Mouse (Mus musculus): ENCODE measurements around the gene Hrct1. TPM values are rescaled to one million over a fixed set of nuclear protein-coding genes. Genes with fewer than 3 reads are reported as not detected.

Gene Hrct1
- total RNA-seq (2021) = 1 to 10 TPM; 3.3 to 3.4 TPM

GRCm38 (mm10) chr4:43726995-43727394, at the start of gene Hrct1:
Gene Hrct1 (plus strand): TSS chr4:43727188.
- peak; percentile 92 for DNase-seq (ENCODE audit: low spot score)
- intact Hi-C loops (cut with DNase I) = loop anchor here (1.0 to 5.0 kb wide), 2 partner anchors 16 to 35 kb away; no protein-coding TSS in a partner anchor

DNA sequence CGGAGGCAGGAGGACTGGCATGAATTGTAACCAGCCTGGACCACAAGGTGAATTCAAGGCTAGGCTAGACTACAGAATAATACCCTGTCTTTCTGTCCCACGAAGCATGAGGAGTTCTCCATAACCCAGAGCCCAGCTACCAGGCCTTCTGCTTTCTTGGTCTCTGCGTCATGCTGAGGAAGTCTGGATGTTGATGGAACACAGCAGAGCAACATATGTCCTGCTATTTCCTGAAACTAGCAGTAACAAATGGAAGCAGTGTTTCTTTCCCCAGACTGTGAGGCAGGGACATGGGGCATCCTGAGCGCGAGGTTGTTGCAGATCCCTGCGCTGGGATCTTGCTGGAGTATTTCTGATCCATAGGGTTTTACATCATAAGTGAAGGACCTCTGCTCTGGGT, 48.4 kb upstream of the Hrct1 start:
- no peak for DNase-seq (ENCODE audit: low spot score)
- intact Hi-C loops (cut with DNase I) = no loop called here

DNA sequence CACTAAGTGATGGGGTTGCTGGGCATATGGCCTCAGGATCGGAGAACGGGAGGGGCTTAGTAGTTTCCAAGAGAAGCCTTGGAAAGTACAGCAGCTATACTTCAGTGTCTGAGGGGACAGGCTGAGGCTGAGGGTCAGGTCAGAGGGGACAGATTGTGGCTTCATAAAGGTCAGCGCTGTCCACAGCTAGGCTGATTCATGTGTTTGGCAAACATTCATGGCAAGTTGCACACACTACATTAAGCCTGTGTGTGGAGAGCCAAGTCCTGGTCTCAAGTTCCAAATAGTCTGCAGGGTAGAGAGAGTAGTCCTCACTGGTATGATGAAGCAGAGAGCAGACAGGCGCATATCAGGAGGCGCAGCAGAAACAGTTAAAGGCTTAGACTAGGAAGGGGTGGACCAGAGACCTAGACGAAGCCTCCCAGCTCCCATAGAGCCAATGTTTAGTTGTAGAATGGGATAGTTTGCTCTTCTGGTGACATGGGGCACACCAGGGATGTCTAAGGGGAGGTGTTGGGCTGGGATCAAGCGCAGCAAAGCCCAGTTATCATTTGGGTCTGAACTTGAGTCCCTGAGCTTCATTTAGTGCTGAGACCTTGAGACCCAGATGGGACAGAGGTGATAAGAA, 47.5 kb upstream of the Hrct1 start:
- intact Hi-C loops (cut with DNase I) = no loop called here
- no peak for DNase-seq (ENCODE audit: low spot score)

- intact Hi-C loops (cut with DNase I) = no loop called here
- DNase-seq (ENCODE audit: low spot score) = no peak
These were observed 37.0 kb upstream of the Hrct1 start for GRCm38 (mm10) chr4:43690021-43690420.

DNA sequence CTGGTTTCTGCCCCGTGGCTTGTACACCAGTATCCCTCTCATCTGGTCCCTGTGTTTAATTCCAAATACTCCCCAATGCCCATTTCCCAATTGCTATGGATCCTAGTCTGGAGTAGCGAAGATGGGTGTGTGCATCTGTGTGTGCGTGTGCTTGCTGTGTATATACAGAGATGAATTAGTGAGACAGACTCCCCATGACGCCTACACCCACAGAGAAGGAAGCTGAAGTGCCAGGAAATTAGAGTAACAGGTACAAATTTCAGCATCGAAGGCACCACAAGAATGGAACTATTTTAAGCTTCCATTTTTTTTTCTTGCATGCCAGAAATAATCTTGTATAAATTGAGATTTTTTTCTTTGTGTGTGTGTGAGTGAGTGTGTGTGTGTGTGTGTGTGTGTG, 36.0 kb upstream of the Hrct1 start:
- intact Hi-C loops (cut with DNase I) = no loop called here

GRCm38 (mm10) chr4:43693806-43694241, 33.2 kb upstream of the Hrct1 start:
- peak; percentile 49 for DNase-seq (ENCODE audit: low spot score)

More for the DNA sequence above, 36.0 kb upstream of the Hrct1 start:
- no peak for DNase-seq (ENCODE audit: low spot score)

DNA sequence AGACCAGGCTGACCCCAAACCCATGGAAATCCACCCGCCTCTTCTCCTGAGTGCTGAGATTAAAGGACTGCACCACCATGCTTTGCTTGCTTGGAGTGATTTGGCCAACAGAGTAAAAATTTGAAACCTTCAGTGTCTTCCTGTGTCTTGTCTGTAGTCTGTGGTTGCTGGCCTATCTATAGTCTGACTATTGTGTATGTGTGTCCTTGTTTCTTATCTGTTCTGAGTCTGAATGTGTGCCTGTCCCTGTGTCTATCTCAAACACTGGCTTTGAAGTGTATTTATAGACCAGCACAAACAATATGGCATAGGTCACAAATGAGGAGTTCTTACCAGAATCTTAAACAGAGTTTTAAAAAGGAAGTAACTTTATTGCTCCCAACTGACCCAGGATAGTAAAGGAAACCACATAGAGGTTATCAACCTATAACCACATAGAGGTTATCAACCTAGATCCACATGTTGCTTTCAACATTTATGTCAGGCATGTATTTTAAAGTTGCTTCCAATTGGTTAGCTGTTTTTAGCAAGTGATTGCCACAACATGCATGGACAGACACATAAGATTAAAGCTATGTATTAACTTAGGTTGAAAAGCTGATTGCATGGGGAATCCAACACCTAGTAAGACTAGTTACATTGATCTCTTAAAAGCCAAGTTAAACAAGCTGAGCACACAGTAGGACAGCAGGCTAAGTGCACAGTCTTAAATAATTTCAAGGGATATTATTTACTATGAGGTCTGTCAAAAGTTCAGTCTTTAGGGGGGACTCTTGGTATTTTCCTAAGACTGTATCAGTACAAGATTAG, 32.3 kb upstream of the Hrct1 start:
- no peak for DNase-seq (ENCODE audit: low spot score)
- intact Hi-C loops (cut with DNase I) = no loop called here

More at GRCm38 (mm10) chr4:43693806-43694241, 33.2 kb upstream of the Hrct1 start:
- intact Hi-C loops (cut with DNase I) = no loop called here

DNA sequence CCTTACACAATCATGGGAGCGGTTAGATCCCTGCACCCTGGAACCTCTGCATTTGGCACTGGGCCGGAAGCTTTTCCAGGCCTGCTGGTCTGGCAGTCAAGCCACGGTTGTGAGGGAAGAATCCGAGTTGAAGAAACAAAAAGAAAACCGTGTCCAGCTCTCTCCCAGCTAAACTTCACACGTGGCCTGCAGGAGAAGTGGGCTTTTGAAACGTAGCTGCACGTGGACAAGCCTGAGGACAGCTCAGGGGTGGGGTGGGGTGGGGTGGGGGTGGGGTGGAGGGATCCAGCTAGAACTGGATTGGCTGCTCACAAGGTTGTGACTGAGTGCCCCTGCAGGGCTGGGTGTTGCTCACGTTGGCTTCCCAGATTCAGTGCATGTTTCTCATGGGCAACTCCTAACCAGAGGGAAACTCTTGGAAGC, 31.7 kb upstream of the Hrct1 start:
- intact Hi-C loops (cut with DNase I) = no loop called here
- peak; percentile 61 for DNase-seq (ENCODE audit: low spot score)

DNA sequence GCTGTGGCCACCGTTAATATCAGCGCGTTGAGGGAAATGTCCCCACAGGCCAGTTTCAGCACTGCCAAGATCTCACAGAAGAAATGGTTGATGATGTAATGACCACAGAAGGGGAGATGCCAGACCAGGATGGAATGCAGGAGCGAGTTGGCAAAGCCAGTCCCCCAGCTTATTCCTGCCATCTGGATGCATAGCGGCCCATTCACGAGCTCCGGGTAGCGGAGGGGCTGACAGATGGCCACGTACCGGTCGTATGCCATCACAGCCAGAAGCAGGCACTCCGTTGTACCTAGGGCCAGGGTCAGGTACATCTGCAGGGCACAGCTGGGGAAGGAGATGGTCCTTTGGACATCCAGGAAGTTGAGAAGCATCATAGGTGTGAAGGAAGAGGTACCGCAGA, 30.4 kb upstream of the Hrct1 start:
- DNase-seq (ENCODE audit: low spot score) = no peak
- intact Hi-C loops (cut with DNase I) = no loop called here

- no peak for DNase-seq (ENCODE audit: low spot score)
- intact Hi-C loops (cut with DNase I) = no loop called here
These were observed 26.3 kb upstream of the Hrct1 start, which contains the start of gene Olfr70 for GRCm38 (mm10) chr4:43700707-43701106. Gene Olfr70 (minus strand): TSS chr4:43700807.

DNA sequence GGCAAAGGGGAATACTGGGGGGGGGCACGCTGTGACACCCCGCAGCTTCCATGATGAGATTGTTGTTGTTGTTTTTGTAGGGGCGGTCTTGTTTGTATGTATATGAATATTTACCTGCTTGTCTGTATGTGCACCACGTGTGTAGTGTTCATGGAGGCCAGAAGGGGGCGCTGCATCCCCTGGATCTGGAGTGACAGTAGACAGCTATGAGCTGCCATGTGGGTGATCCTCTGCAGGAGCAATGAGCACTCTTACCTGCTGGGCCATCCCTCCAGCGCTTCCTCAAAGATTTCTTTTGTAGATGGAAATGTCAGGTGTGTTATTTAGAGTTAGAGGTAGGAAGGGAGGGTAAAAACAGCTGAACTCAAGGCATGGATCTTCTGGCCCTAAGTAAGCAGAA, 23.5 kb upstream of the Hrct1 start:
- intact Hi-C loops (cut with DNase I) = no loop called here

DNA sequence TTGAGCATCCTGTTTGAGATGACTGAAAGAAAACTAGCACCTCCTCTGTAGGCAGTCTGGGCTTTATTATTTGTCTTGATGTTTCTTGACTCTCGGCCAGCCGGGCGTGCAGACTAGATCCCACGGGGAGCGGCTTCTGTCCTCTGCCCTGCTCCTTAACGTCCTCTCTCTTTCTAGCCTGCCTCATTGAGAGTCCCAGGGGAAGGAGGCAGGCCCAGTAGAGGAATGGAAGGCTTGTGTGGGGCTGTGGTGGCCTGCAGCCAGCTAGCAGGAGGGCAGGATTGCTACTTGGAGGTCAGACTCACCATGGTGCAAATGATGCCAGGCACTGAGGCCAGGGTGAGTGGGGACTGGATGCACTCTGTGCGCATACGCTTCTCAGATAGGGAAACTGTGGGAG, 23.1 kb upstream of the Hrct1 start:
- no peak for DNase-seq (ENCODE audit: low spot score)
- intact Hi-C loops (cut with DNase I) = no loop called here

More for the DNA sequence above, 23.5 kb upstream of the Hrct1 start:
- DNase-seq (ENCODE audit: low spot score) = no peak

GRCm38 (mm10) chr4:43705991-43706390, 21.0 kb upstream of the Hrct1 start:
- no peak for DNase-seq (ENCODE audit: low spot score)

DNA sequence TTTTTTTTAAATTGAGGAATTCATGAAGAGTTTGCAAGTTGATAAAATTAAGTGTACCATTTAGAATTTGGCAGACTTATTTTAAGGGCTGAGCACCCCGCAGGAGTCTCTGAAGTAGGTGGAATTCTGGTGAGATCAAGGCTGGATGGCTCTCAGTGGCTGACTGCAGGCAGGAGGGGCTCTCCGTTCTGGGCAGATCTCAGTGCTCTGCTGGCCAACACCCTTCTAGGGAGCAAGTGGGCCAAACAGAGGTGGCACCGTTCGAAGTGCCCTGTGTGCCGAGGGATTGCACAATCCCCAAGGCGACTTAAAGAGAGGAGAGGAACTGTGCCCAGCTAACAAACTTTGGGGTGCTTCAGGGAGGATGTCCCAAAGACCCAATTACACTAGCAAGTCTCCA, 17.1 kb upstream of the Hrct1 start, which contains the start of gene Olfr71:
Gene Olfr71, minus strand, starts transcription at position 387 of the 400 bp plus-strand sequence.
- intact Hi-C loops (cut with DNase I) = loop anchor here (5.0 kb wide), 2 partner anchors 178 to 273 kb away; no protein-coding TSS in a partner anchor
- DNase-seq (ENCODE audit: low spot score) = no peak

More at GRCm38 (mm10) chr4:43705991-43706390, 21.0 kb upstream of the Hrct1 start:
- intact Hi-C loops (cut with DNase I) = no loop called here

DNA sequence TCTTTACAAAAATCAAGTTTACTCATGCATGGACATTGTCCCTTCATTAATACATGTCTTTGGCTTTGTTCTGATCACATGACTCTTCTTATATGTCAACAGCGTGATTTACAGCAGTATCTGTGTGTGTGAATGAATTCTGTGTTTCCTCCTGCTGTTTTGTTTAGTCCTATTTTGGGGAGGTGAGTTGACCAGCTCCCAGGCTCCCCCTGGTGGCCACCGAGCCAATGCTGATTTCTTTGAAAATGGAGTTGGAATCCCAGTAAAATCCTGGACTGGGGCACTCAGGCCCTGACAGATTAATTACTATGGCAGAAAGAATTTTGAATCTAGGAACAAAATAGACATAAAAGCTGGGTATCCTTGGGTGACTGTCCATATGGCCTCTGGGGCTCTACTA, 15.2 kb upstream of the Hrct1 start:
- peak; percentile 33 for DNase-seq (ENCODE audit: low spot score)
- intact Hi-C loops (cut with DNase I) = loop anchor here (1.0 to 5.0 kb wide), 4 partner anchors 40 to 275 kb away; no protein-coding TSS in a partner anchor

DNA sequence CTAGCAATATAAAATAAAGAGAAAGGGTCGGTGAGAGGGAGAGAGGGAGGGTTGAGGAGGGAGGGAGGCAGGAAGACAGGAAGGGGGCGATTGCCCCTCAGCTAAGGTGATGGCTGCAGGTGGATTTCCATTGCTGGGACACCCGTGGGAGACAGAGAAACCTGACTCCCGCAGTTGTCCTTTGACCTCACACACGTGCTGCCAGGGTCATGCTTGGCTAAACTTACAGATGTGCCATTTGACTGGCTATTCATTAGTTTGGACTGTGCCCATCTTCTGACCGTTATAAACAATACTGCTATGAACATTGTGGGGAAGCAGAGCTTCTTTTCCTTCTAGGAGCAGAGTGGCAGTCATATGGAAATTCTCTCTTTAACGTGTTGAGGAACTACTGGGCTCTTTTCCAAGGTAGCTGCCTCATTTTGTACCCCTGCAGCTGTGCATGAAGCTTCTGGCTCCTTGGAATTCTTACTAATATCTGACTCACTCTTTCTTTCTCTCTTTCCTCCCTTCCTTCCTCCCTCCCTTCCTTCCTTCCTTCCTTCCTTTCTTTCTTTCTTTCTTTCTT, 13.3 kb upstream of the Hrct1 start:
- DNase-seq (ENCODE audit: low spot score) = no peak
- intact Hi-C loops (cut with DNase I) = loop anchor here (5.0 kb wide), 2 partner anchors 181 to 276 kb away; no protein-coding TSS in a partner anchor

GRCm38 (mm10) chr4:43720491-43721228, 6.3 kb upstream of the Hrct1 start:
- intact Hi-C loops (cut with DNase I) = no loop called here

GRCm38 (mm10) chr4:43722191-43722590, 4.8 kb upstream of the Hrct1 start:
- DNase-seq (ENCODE audit: low spot score) = no peak
- intact Hi-C loops (cut with DNase I) = loop anchor here (2.0 kb wide), 1 partner anchor 139 kb away; no protein-coding TSS in a partner anchor

More at GRCm38 (mm10) chr4:43720491-43721228, 6.3 kb upstream of the Hrct1 start:
- no peak for DNase-seq (ENCODE audit: low spot score)

DNA sequence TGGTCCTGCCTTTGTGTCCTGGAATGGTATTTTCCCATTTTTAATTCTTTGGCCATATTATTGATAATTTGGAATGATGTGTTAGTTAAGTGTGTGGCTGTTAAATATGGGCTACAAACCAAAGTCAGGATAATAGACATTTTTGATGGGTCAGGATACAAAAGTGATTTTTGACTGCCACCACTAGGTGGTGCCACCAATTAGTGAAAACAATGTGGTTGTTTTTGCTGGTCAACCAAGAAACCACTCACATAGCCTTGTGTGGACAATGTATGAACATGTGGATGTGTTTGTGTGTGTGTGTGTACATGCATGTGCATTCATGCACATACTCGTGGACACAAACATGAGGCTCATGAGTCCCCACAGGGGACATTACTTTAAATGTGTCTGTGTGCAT, 2.2 kb upstream of the Hrct1 start:
- intact Hi-C loops (cut with DNase I) = loop anchor here (5.0 kb wide), 1 partner anchor 38 kb away; no protein-coding TSS in a partner anchor

More for the DNA sequence above, 2.2 kb upstream of the Hrct1 start:
- DNase-seq (ENCODE audit: low spot score) = no peak
